Comparison of ENCODE assay signal across 24 mouse cellular contexts in genomic region chr19:6381238-6381637, GRCm38 (mm10). TPM values are rescaled to one million over a fixed set of nuclear protein-coding genes. Genes with fewer than 3 reads are reported as not detected.
"Had no signal": no experiment of that assay in that cellular context is flagged by ENCODE, and none has a peak within 500 bp of the region (broad histone marks: within the 10 kb centered on the region; RNA-seq: fewer than 3 reads in every experiment).

No protein-coding gene starts in this region.

- DNase-seq: gastrocnemius, postnatal 14 days; heart, adult 18-20 months; heart, postnatal 10 days; heart, postnatal 4 days; kidney, adult 18-20 months; kidney, adult 8-10 months; kidney, postnatal 10 days; kidney, postnatal 25 days; kidney, postnatal 4 days; liver; liver, embryonic 13.5 days had no signal

- H3K27me3 ChIP-seq: heart, embryonic 12.5 days; hindbrain, embryonic 12.5 days; intestine, embryonic 15.5 days; limb, embryonic 12.5 days; liver, embryonic 13.5 days; liver, embryonic 15.5 days had no signal

- H3K4me3 ChIP-seq: heart, embryonic 10.5 days; heart, embryonic 12.5 days; hindbrain, embryonic 10.5 days; hindbrain, embryonic 12.5 days; intestine, embryonic 15.5 days; layer of hippocampus, adult 2 months; left cerebral cortex, adult 2 months; limb, embryonic 10.5 days; limb, embryonic 12.5 days; liver, embryonic 13.5 days; liver, embryonic 15.5 days had no signal

- H3K4me2 ChIP-seq: heart, embryonic 12.5 days; hindbrain, embryonic 12.5 days; hindbrain, embryonic 14.5 days; intestine, embryonic 15.5 days; limb, embryonic 12.5 days; liver, embryonic 11.5 days; liver, embryonic 13.5 days; liver, embryonic 15.5 days had no signal

RNA-seq across cellular contexts. Expression of gene Nrxn2, which starts 37.3 kb away (rescaled TPM):
- total RNA-seq: granulocyte monocyte progenitor cell, adult 5-6 weeks had no signal
